Mouse (Mus musculus): ENCODE data around the gene Camk2d. TPM values are rescaled to one million over a fixed set of nuclear protein-coding genes. Genes with fewer than 3 reads are reported as not detected.

The Camk2d gene
- polyA plus RNA-seq, 1 experiment: 43.4 TPM

DNA sequence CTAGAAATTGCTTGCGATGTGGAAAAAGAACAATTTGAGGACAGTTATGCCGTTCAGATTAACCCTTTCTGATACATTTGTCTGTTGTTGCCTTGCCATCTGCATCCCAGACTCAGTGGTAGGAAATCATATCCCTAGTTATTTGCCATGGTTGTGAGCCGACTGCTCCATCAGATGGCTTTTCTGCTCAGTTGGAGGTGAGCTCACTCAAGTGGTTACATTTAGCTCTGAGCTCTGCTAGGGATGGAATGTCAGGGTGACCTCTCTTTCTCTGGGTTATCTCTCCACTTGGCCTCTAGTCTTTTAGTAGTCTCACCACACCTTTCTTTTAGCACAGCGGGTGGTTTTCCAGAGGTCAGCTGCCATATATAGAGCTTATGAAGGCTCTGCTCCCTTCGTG, 127.4 kb downstream of the Camk2d start:
- H3K27me3 ChIP-seq (ENCODE audit: control insufficient read depth, insufficient read depth, low read length): no peaks in the 10 kb centered on the region
- H3K4me1 ChIP-seq (ENCODE audit: control insufficient read depth, insufficient read depth, insufficient read length): no peaks in the 10 kb centered on the region
- WGBS: 91% methylated on average over 5 of the region's 5 CpGs
- H3K27ac ChIP-seq (ENCODE audit: insufficient read depth, low read length): no peak overlapping the region
- no peak for DNase-seq (ENCODE audit: low read depth in 1 of 2, low spot score in 2 of 2)
- no peak for TF ChIP-seq CTCF (IDR thresholded peaks at IDR 0.05; ENCODE audit: extremely low read depth, insufficient read depth, insufficient read length, insufficient replicate concordance)
- TF ChIP-seq POLR2A (IDR thresholded peaks at IDR 0.05; ENCODE audit: low read depth, low read length): no peak
- H3K36me3 ChIP-seq (ENCODE audit: control insufficient read depth, insufficient read depth, low read length): 0 out of 2 replicates have a peak, but pooled peaks cover 3% of the 10 kb centered on the region
- no peak overlapping the region for H3K4me3 ChIP-seq (ENCODE audit: extremely low read depth, insufficient read depth, insufficient read length)

DNA sequence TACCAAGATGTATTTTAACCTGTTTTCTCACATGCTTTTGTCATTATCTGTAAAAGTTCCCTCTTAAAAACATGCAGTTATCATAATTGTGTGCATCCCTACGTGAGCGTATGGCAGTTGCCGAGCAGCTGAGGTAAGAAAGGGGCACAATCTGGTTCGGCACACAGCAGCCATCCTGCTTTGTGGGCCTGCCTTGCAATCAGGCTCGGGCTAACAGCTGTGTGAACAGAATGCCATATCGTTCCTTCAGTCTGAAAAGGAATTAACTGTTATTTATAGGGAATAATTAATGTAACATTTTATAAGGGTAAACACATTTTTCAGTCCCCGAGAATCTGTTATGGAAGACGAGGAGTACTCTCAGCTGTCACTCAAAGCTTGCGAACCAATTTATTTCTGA, 129.5 kb downstream of the Camk2d start:
- no peak for DNase-seq (ENCODE audit: low read depth in 1 of 2, low spot score in 2 of 2)
- H3K4me3 ChIP-seq (ENCODE audit: extremely low read depth, insufficient read depth, insufficient read length): no peak overlapping the region
- no peaks in the 10 kb centered on the region for H3K27me3 ChIP-seq (ENCODE audit: control insufficient read depth, insufficient read depth, low read length)
- 0 out of 2 replicates have a peak, but pooled peaks cover 3% of the 10 kb centered on the region for H3K36me3 ChIP-seq (ENCODE audit: control insufficient read depth, insufficient read depth, low read length)
- no peak overlapping the region for H3K27ac ChIP-seq (ENCODE audit: insufficient read depth, low read length)
- H3K4me1 ChIP-seq (ENCODE audit: control insufficient read depth, insufficient read depth, insufficient read length): no peaks in the 10 kb centered on the region
- 94% methylated on average over 9 of the region's 9 CpGs for WGBS
- no peak for TF ChIP-seq POLR2A (IDR thresholded peaks at IDR 0.05; ENCODE audit: low read depth, low read length)
- TF ChIP-seq CTCF (IDR thresholded peaks at IDR 0.05; ENCODE audit: extremely low read depth, insufficient read depth, insufficient read length, insufficient replicate concordance): no peak

DNA sequence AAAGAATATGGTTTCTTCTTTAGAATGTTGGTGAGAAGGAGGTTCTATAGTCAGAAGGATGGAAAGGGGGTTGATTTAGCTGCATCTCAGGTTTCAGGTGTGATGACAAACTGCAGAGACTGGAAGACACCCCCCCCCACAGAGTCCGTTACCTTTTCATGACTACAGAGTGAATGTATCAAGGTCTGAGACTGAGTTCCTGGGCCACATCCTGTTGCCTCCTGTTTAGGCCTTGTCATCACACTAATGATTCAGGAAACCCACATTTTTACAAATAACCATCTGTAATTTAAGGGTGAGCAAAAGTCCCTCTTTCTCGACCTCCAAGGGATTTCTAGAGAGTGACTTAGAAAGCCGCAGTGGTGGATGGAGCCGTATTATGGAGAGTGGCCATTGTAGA, 131.3 kb downstream of the Camk2d start:
- H3K4me3 ChIP-seq (ENCODE audit: extremely low read depth, insufficient read depth, insufficient read length): no peak overlapping the region
- H3K4me1 ChIP-seq (ENCODE audit: control insufficient read depth, insufficient read depth, insufficient read length): no peaks in the 10 kb centered on the region
- no peaks in the 10 kb centered on the region for H3K27me3 ChIP-seq (ENCODE audit: control insufficient read depth, insufficient read depth, low read length)
- 0 out of 2 replicates have a peak, but pooled peaks cover 3% of the 10 kb centered on the region for H3K36me3 ChIP-seq (ENCODE audit: control insufficient read depth, insufficient read depth, low read length)
- TF ChIP-seq CTCF (IDR thresholded peaks at IDR 0.05; ENCODE audit: extremely low read depth, insufficient read depth, insufficient read length, insufficient replicate concordance): no peak
- TF ChIP-seq POLR2A (IDR thresholded peaks at IDR 0.05; ENCODE audit: low read depth, low read length): no peak
- no peak for DNase-seq (ENCODE audit: low read depth in 1 of 2, low spot score in 2 of 2)
- no peak overlapping the region for H3K27ac ChIP-seq (ENCODE audit: insufficient read depth, low read length)
- 92% methylated on average over 4 of the region's 4 CpGs for WGBS

DNA sequence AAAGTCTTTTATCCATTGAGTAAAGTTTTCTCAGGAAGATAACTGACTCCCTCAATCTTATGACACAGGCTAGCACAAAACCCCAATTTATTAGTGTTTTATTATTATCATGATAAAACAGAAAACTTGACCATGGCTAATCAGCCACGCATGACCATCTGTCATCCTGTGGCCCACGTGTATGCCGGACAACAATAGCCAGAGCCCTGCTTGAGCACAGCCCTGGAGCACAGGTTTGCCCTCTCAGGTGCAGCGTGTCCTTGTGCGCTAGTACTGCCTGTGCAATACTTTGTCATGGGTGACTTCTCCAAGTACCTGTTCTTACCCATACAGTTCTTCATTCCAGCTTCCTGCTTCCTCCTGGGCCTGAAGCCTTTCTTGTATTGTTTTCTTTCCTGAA, 134.3 kb downstream of the Camk2d start:
- DNase-seq (ENCODE audit: low read depth in 1 of 2, low spot score in 2 of 2): no peak
- no peak overlapping the region for H3K27ac ChIP-seq (ENCODE audit: insufficient read depth, low read length)
- H3K27me3 ChIP-seq (ENCODE audit: control insufficient read depth, insufficient read depth, low read length): no peaks in the 10 kb centered on the region
- H3K4me1 ChIP-seq (ENCODE audit: control insufficient read depth, insufficient read depth, insufficient read length): no peaks in the 10 kb centered on the region
- TF ChIP-seq CTCF (IDR thresholded peaks at IDR 0.05; ENCODE audit: extremely low read depth, insufficient read depth, insufficient read length, insufficient replicate concordance) (no peak), POLR2A (IDR thresholded peaks at IDR 0.05; ENCODE audit: low read depth, low read length) (no peak)
- no peaks in the 10 kb centered on the region; the same call in 1 of the 2 replicates for H3K36me3 ChIP-seq (ENCODE audit: control insufficient read depth, insufficient read depth, low read length)
- 91% methylated on average over 5 of the region's 5 CpGs for WGBS
- no peak overlapping the region for H3K4me3 ChIP-seq (ENCODE audit: extremely low read depth, insufficient read depth, insufficient read length)

DNA sequence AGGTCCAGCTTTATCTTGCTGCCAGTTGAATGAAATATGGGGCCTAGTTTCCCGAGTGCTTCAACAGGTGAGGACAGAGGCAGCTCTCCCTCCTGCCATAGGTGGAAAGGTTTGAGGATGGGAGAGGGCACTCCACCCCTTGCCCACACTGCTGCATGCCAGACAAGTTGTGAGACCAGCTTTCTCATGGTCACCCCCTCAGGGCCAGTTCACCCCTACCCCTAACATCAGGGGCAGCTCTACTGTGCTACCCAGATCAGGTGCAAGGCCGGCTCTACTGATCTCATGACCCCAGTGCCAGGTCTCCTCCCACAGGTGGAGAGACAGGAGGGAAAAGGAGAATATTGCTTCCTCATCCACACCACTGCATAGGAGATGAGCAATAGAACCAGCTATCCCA, 136.2 kb downstream of the Camk2d start:
- WGBS: 89% methylated on average over 2 of the region's 2 CpGs
- no peaks in the 10 kb centered on the region for H3K4me1 ChIP-seq (ENCODE audit: control insufficient read depth, insufficient read depth, insufficient read length)

DNA sequence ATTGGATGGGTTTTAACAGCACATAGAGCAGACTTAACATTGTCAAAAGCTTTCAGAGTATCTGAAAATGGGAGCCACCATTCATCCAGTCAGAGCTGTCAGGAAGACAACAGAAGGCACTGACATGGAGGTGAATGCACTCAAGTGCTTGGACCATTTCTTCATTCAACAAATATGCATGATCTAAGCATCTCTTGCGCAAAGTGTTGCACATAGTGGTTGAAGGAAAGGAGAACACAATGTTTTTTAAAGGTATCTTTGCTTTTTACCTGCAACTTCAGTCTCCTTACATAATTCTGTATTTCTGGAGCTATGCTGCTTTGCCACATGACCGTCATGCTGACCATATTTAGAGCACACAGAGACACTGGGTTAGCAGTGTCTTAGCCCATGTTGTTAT, 138.4 kb downstream of the Camk2d start:
- Histone ChIP-seq H3K36me3 (ENCODE audit: control insufficient read depth, insufficient read depth, low read length) (no peaks in the 10 kb centered on the region; the same call in 1 of the 2 replicates), H3K4me3 (ENCODE audit: extremely low read depth, insufficient read depth, insufficient read length) (no peak overlapping the region), H3K4me1 (ENCODE audit: control insufficient read depth, insufficient read depth, insufficient read length) (no peaks in the 10 kb centered on the region), H3K27ac (ENCODE audit: insufficient read depth, low read length) (no peak overlapping the region), H3K27me3 (ENCODE audit: control insufficient read depth, insufficient read depth, low read length) (no peaks in the 10 kb centered on the region)
- DNase-seq (ENCODE audit: low read depth in 1 of 2, low spot score in 2 of 2): no peak
- TF ChIP-seq POLR2A (IDR thresholded peaks at IDR 0.05; ENCODE audit: low read depth, low read length) (no peak), CTCF (IDR thresholded peaks at IDR 0.05; ENCODE audit: extremely low read depth, insufficient read depth, insufficient read length, insufficient replicate concordance) (no peak)
- WGBS: 93% methylated on average over 2 of the region's 2 CpGs

More for the DNA sequence above, 136.2 kb downstream of the Camk2d start:
- H3K36me3 ChIP-seq (ENCODE audit: control insufficient read depth, insufficient read depth, low read length): no peaks in the 10 kb centered on the region; the same call in 1 of the 2 replicates
- no peak for DNase-seq (ENCODE audit: low read depth in 1 of 2, low spot score in 2 of 2)
- no peaks in the 10 kb centered on the region for H3K27me3 ChIP-seq (ENCODE audit: control insufficient read depth, insufficient read depth, low read length)
- H3K4me3 ChIP-seq (ENCODE audit: extremely low read depth, insufficient read depth, insufficient read length): no peak overlapping the region
- no peak overlapping the region for H3K27ac ChIP-seq (ENCODE audit: insufficient read depth, low read length)
- TF ChIP-seq CTCF (IDR thresholded peaks at IDR 0.05; ENCODE audit: extremely low read depth, insufficient read depth, insufficient read length, insufficient replicate concordance) (no peak), POLR2A (IDR thresholded peaks at IDR 0.05; ENCODE audit: low read depth, low read length) (no peak)

DNA sequence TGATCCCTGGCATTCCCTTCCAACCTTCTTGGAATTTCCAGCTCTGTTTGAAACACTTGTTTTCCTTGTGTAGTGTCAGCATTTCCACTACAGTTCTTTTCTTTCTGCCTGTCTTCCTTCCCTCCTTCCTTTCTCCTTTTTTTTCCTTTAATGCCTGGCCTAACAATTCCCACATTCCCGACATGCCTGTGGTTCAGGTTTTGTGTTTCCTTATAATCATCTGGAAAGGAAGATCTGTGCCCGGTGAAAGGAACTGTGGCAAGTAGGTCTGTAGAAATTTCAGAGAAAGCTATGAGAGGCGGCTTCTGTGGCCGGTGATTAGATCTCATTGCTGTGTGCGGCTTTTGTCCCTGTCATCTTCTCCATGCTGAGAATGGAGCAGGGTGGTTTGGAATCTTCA, 139.1 kb downstream of the Camk2d start:
- H3K27ac ChIP-seq (ENCODE audit: insufficient read depth, low read length): no peak overlapping the region
- H3K4me1 ChIP-seq (ENCODE audit: control insufficient read depth, insufficient read depth, insufficient read length): no peaks in the 10 kb centered on the region
- no peak overlapping the region for H3K4me3 ChIP-seq (ENCODE audit: extremely low read depth, insufficient read depth, insufficient read length)
- no peaks in the 10 kb centered on the region; the same call in 1 of the 2 replicates for H3K36me3 ChIP-seq (ENCODE audit: control insufficient read depth, insufficient read depth, low read length)
- no peak for DNase-seq (ENCODE audit: low read depth in 1 of 2, low spot score in 2 of 2)
- TF ChIP-seq CTCF (IDR thresholded peaks at IDR 0.05; ENCODE audit: extremely low read depth, insufficient read depth, insufficient read length, insufficient replicate concordance) (no peak), POLR2A (IDR thresholded peaks at IDR 0.05; ENCODE audit: low read depth, low read length) (no peak)
- no peaks in the 10 kb centered on the region for H3K27me3 ChIP-seq (ENCODE audit: control insufficient read depth, insufficient read depth, low read length)
- 93% methylated on average over 5 of the region's 5 CpGs for WGBS

All from spleen, adult 2 months (tissue).